Mouse (Mus musculus): ENCODE measurements around the gene Smim11. TPM values are rescaled to one million over a fixed set of nuclear protein-coding genes. Genes with fewer than 3 reads are reported as not detected.

Smim11 gene
- 69.2 TPM for polyA plus RNA-seq (2015; fragmentation: Illumina TruSeq; extraction: RNeasy Lipid Tissue Mini Kit (QIAGEN cat#74804); ENCODE audit: low read depth, low replicate concordance)

GRCm38 (mm10) chr16:92300649-92301411, at the start of gene Smim11:
Gene Smim11, plus strand, starts transcription at chr16:92301286.

GRCm38 (mm10) chr16:92292101-92292500, 9.0 kb upstream of the Smim11 start, which contains the start of gene Kcne2:
Gene Kcne2, plus strand, starts transcription at chr16:92292389.

GRCm38 (mm10) chr16:92321341-92321740, 20.3 kb downstream of the Smim11 start, which contains the start of gene Fam243:
Gene Fam243, minus strand, starts transcription at chr16:92321441.

GRCm38 (mm10) chr16:92359229-92359628, 58.1 kb downstream of the Smim11 start, which contains the start of gene Kcne1:
Gene Kcne1, minus strand, starts transcription at chr16:92359468.

Other genes with a start within 250 kb of the Smim11 start
- 92.2 TPM for gene Mrps6, start 243.0 kb upstream of the Smim11 start, polyA plus RNA-seq (2015; fragmentation: Illumina TruSeq; extraction: RNeasy Lipid Tissue Mini Kit (QIAGEN cat#74804); ENCODE audit: low read depth, low replicate concordance)
- gene Gm49711, start 243.0 kb upstream of the Smim11 start, polyA plus RNA-seq (2015; fragmentation: Illumina TruSeq; extraction: RNeasy Lipid Tissue Mini Kit (QIAGEN cat#74804); ENCODE audit: low read depth, low replicate concordance), result 0.42 TPM
- 7.5 TPM for gene Slc5a3, start 243.0 kb upstream of the Smim11 start, polyA plus RNA-seq (2015; fragmentation: Illumina TruSeq; extraction: RNeasy Lipid Tissue Mini Kit (QIAGEN cat#74804); ENCODE audit: low read depth, low replicate concordance)
- gene Kcne2, start 8.9 kb upstream of the Smim11 start, polyA plus RNA-seq (2015; fragmentation: Illumina TruSeq; extraction: RNeasy Lipid Tissue Mini Kit (QIAGEN cat#74804); ENCODE audit: low read depth, low replicate concordance), result 6.8 TPM
- not detected for gene Fam243, start 20.2 kb downstream of the Smim11 start, polyA plus RNA-seq (2015; fragmentation: Illumina TruSeq; extraction: RNeasy Lipid Tissue Mini Kit (QIAGEN cat#74804); ENCODE audit: low read depth, low replicate concordance)
- not detected for gene Kcne1, start 58.2 kb downstream of the Smim11 start, polyA plus RNA-seq (2015; fragmentation: Illumina TruSeq; extraction: RNeasy Lipid Tissue Mini Kit (QIAGEN cat#74804); ENCODE audit: low read depth, low replicate concordance)
- 52.2 TPM for gene Rcan1, start 169.6 kb downstream of the Smim11 start, polyA plus RNA-seq (2015; fragmentation: Illumina TruSeq; extraction: RNeasy Lipid Tissue Mini Kit (QIAGEN cat#74804); ENCODE audit: low read depth, low replicate concordance)
- 6.9 TPM for gene Clic6, start 184.4 kb downstream of the Smim11 start, polyA plus RNA-seq (2015; fragmentation: Illumina TruSeq; extraction: RNeasy Lipid Tissue Mini Kit (QIAGEN cat#74804); ENCODE audit: low read depth, low replicate concordance)